Mouse (Mus musculus): ENCODE data around the gene T2. TPM values are rescaled to one million over a fixed set of nuclear protein-coding genes. Genes with fewer than 3 reads are reported as not detected.
A peak's percentile ranks its signal among the peaks of the same experiment; 100 is the strongest.

T2 gene
- polyA plus RNA-seq, 1 experiment, result 0.09 TPM

DNA sequence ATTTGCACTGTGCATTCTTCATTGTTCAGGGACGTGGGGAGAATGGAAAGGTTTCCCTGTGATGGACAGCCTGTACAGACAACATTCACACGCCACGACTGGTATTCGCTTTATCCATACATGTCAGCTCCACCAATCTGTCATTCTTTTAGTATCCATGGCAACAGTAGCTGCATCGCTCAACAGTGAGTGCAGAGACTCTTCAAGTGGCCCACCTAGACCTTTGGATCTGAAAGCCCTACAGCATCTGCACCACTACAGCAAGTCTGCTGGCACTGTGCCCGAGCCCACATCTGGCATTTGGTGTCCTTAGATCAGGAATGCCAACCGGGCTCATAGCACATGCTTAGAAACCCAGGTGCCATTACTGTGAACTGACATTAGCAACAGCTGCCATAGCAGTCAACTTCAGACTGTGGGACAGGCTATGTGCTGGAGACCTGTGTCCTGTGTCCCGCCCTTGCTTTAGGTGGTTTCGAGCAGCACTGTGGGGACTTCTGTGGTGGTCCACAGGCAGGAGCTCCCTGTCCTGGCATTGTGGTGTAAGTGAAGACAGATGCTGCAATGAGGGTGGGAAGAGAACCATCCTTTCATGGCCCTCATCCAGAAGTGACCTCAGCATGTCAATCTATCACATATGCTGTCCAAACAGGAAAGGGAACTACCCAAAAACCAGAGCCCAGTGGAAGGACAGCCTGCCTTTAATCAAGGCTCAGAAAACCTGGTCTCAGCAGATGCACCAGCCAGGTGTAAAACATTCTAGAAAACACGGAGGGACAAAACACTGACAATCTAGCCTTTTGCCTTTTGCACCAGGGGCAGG is 5.7 kb downstream of the T2 start:
- TF ChIP-seq CTCF (IDR thresholded peaks at IDR 0.05; ENCODE audit: borderline replicate concordance, control insufficient read depth, extremely low read depth, insufficient read depth, low read length, poor library complexity) (no peak), POLR2A (IDR thresholded peaks at IDR 0.05; ENCODE audit: control insufficient read depth, extremely low read depth, insufficient read depth, low read length, poor library complexity) (no peak)
- 77% methylated on average over 10 of the region's 10 CpGs for WGBS

GRCm38 (mm10) chr17:8367514-8368480 is 12.0 kb downstream of the T2 start:
- TF ChIP-seq CTCF (IDR thresholded peaks at IDR 0.05; ENCODE audit: borderline replicate concordance, control insufficient read depth, extremely low read depth, insufficient read depth, low read length, poor library complexity) (no peak), POLR2A (IDR thresholded peaks at IDR 0.05; ENCODE audit: control insufficient read depth, extremely low read depth, insufficient read depth, low read length, poor library complexity) (no peak)
- WGBS, result 84% methylated on average over 20 of the region's 20 CpGs
- Histone ChIP-seq H3K27ac (ENCODE audit: control insufficient read depth, insufficient read depth, low read length) (no peak overlapping the region), H3K27me3 (ENCODE audit: control insufficient read depth, insufficient read depth, low read length) (no peaks in the 10 kb centered on the region), H3K4me3 (ENCODE audit: control insufficient read depth, insufficient read depth, low read length) (no peak overlapping the region), H3K4me1 (replicated peaks; ENCODE audit: control insufficient read depth, insufficient read depth, low read length) (peaks cover 15% of the 10 kb centered on the region), H3K36me3 (ENCODE audit: control insufficient read depth, insufficient read depth, low read length) (no peaks in the 10 kb centered on the region)
- DNase-seq, result no peak

More for the DNA sequence above, 5.7 kb downstream of the T2 start:
- DNase-seq, result no peak
- peaks cover 7% of the 10 kb centered on the region for H3K4me1 ChIP-seq (replicated peaks; ENCODE audit: control insufficient read depth, insufficient read depth, low read length)
- H3K27ac ChIP-seq (ENCODE audit: control insufficient read depth, insufficient read depth, low read length), result no peak overlapping the region
- H3K27me3 ChIP-seq (ENCODE audit: control insufficient read depth, insufficient read depth, low read length), result no peaks in the 10 kb centered on the region
- no peaks in the 10 kb centered on the region for H3K36me3 ChIP-seq (ENCODE audit: control insufficient read depth, insufficient read depth, low read length)
- H3K4me3 ChIP-seq (ENCODE audit: control insufficient read depth, insufficient read depth, low read length), result no peak overlapping the region

GRCm38 (mm10) chr17:8368570-8368969 is 12.8 kb downstream of the T2 start:
- no peak overlapping the region for H3K27ac ChIP-seq (ENCODE audit: control insufficient read depth, insufficient read depth, low read length)
- 87% methylated on average over 8 of the region's 8 CpGs for WGBS

DNA sequence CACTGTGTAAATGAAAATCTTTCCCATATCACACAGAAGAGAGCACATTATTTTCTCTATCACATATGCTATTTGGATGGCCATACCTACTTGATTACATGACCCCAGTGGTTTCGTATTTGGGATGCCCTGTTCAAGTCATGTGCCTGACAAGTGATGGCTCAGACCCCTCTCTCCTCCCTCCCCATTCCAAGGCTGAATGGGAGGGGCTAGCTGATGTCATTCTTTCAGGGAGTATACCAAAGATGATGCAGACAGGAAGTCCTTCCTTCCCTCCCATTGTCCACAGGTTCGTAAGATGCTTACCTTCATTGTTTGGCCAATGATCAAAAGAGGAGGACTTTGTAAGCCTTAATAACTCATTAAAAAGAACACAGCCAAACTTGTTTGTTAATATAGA is 13.4 kb downstream of the T2 start:
- H3K4me3 ChIP-seq (ENCODE audit: control insufficient read depth, insufficient read depth, low read length), result no peak overlapping the region
- peaks cover 15% of the 10 kb centered on the region for H3K4me1 ChIP-seq (replicated peaks; ENCODE audit: control insufficient read depth, insufficient read depth, low read length)
- TF ChIP-seq CTCF (IDR thresholded peaks at IDR 0.05; ENCODE audit: borderline replicate concordance, control insufficient read depth, extremely low read depth, insufficient read depth, low read length, poor library complexity), result no peak
- no peak for TF ChIP-seq POLR2A (IDR thresholded peaks at IDR 0.05; ENCODE audit: control insufficient read depth, extremely low read depth, insufficient read depth, low read length, poor library complexity)
- no peak for DNase-seq
- no peak overlapping the region for H3K27ac ChIP-seq (ENCODE audit: control insufficient read depth, insufficient read depth, low read length)
- no peaks in the 10 kb centered on the region for H3K36me3 ChIP-seq (ENCODE audit: control insufficient read depth, insufficient read depth, low read length)
- no peaks in the 10 kb centered on the region for H3K27me3 ChIP-seq (ENCODE audit: control insufficient read depth, insufficient read depth, low read length)
- WGBS, result 81% methylated on average over 2 of the region's 2 CpGs

More at GRCm38 (mm10) chr17:8368570-8368969, 12.8 kb downstream of the T2 start:
- DNase-seq, result no peak
- Histone ChIP-seq H3K27me3 (ENCODE audit: control insufficient read depth, insufficient read depth, low read length) (no peaks in the 10 kb centered on the region), H3K4me3 (ENCODE audit: control insufficient read depth, insufficient read depth, low read length) (no peak overlapping the region), H3K4me1 (replicated peaks; ENCODE audit: control insufficient read depth, insufficient read depth, low read length) (peaks cover 15% of the 10 kb centered on the region), H3K36me3 (ENCODE audit: control insufficient read depth, insufficient read depth, low read length) (no peaks in the 10 kb centered on the region)
- TF ChIP-seq CTCF (IDR thresholded peaks at IDR 0.05; ENCODE audit: borderline replicate concordance, control insufficient read depth, extremely low read depth, insufficient read depth, low read length, poor library complexity), result no peak
- TF ChIP-seq POLR2A (IDR thresholded peaks at IDR 0.05; ENCODE audit: control insufficient read depth, extremely low read depth, insufficient read depth, low read length, poor library complexity), result no peak

DNA sequence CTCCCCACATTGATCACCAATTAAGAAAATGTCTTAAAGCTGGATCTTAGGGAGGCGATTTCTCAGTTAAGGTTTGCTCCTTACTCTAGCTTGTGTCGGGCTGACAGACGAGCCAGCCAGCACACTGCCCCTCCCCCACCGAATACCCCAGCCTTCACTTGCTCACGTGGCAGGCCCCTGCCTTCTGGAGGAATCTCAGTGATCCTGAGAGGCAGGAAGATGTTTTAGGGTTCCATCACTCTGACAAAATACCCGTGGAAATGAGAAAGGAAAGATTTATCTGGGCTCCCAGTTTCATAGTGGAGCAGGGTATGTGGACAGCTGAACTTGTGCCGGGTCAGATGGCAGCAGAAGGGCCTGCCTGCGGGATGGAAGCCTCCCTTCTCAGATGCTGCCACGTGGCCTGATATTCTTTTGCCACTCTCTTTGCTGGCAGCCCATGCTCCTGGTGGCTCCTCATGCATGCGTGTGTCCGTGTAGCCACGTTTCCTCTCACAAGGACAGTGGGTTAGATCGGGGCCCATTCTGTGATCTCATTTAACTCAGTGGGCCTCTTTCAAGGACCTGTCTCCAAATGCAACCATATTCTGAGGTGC is 14.9 kb downstream of the T2 start:
- no peak overlapping the region for H3K4me3 ChIP-seq (ENCODE audit: control insufficient read depth, insufficient read depth, low read length)
- no peak overlapping the region for H3K27ac ChIP-seq (ENCODE audit: control insufficient read depth, insufficient read depth, low read length)
- TF ChIP-seq POLR2A (IDR thresholded peaks at IDR 0.05; ENCODE audit: control insufficient read depth, extremely low read depth, insufficient read depth, low read length, poor library complexity) (no peak), CTCF (IDR thresholded peaks at IDR 0.05; ENCODE audit: borderline replicate concordance, control insufficient read depth, extremely low read depth, insufficient read depth, low read length, poor library complexity) (no peak)
- H3K36me3 ChIP-seq (ENCODE audit: control insufficient read depth, insufficient read depth, low read length), result no peaks in the 10 kb centered on the region
- 86% methylated on average over 13 of the region's 13 CpGs for WGBS
- no peak for DNase-seq
- no peaks in the 10 kb centered on the region for H3K27me3 ChIP-seq (ENCODE audit: control insufficient read depth, insufficient read depth, low read length)
- H3K4me1 ChIP-seq (replicated peaks; ENCODE audit: control insufficient read depth, insufficient read depth, low read length), result peaks cover 9% of the 10 kb centered on the region

DNA sequence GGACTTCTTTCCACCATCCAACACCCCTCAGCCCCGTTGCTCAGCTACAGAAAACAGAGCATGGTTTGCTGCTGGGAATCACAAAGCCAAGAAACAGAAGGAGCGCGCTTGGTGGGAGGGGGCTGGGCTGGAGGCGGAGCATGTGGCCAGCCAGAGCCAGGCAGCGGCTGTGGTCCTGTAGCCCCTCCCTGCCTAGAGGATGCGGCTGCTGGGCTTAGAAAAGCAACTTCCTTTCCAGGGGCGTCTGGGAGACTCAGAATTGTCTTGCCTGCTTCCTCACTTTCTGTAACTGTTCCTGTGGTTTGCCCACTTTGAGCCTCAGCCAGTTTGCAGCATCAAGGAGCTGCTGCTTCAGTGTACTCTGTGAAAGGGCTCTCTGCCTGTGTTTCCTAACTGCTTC is 16.0 kb downstream of the T2 start:
- Histone ChIP-seq H3K4me1 (replicated peaks; ENCODE audit: control insufficient read depth, insufficient read depth, low read length) (peaks cover 9% of the 10 kb centered on the region), H3K27me3 (ENCODE audit: control insufficient read depth, insufficient read depth, low read length) (no peaks in the 10 kb centered on the region), H3K27ac (ENCODE audit: control insufficient read depth, insufficient read depth, low read length) (peak overlapping the region; percentile 78), H3K4me3 (ENCODE audit: control insufficient read depth, insufficient read depth, low read length) (peak overlapping the region; percentile 40), H3K36me3 (ENCODE audit: control insufficient read depth, insufficient read depth, low read length) (no peaks in the 10 kb centered on the region)
- under 1% methylated on average over 7 of the region's 7 CpGs for WGBS
- DNase-seq, result peak; percentile 77
- TF ChIP-seq POLR2A (IDR thresholded peaks at IDR 0.05; ENCODE audit: control insufficient read depth, extremely low read depth, insufficient read depth, low read length, poor library complexity) (0 out of 2 replicates have a peak, but pooled peaks have one; percentile 44), CTCF (IDR thresholded peaks at IDR 0.05; ENCODE audit: borderline replicate concordance, control insufficient read depth, extremely low read depth, insufficient read depth, low read length, poor library complexity) (no peak)

All from thymus, adult 2 months (tissue).